Mouse (Mus musculus): ENCODE data around the gene Setdb2. TPM values are rescaled to one million over a fixed set of nuclear protein-coding genes. Genes with fewer than 3 reads are reported as not detected.

Setdb2 gene
- polyA plus RNA-seq, 1 experiment from 2014 or later: 8.7 TPM

Other genes starting within 250 kb of the Setdb2 start
- gene Rcbtb1, start 239.7 kb downstream of the Setdb2 start, polyA plus RNA-seq (2014; fragmentation: Nextera tagmentation; extraction: Ambion mirVana): 40.0 and 45.5 TPM in 2 replicates
- not detected in 2 replicates for gene Gm6904, start 180.7 kb downstream of the Setdb2 start, polyA plus RNA-seq (2014; fragmentation: Nextera tagmentation; extraction: Ambion mirVana)
- 0.22 TPM in 1 of 2 replicates, not detected in the other for gene Phf11a, start 143.4 kb downstream of the Setdb2 start, polyA plus RNA-seq (2014; fragmentation: Nextera tagmentation; extraction: Ambion mirVana)
- gene Phf11b, start 99.5 kb downstream of the Setdb2 start, polyA plus RNA-seq (2014; fragmentation: Nextera tagmentation; extraction: Ambion mirVana): 0.72 and 1.1 TPM in 2 replicates
- 1.3 and 2.1 TPM in 2 replicates for gene Phf11d, start 75.4 kb downstream of the Setdb2 start, polyA plus RNA-seq (2014; fragmentation: Nextera tagmentation; extraction: Ambion mirVana)
- gene Phf11c, start 45.5 kb downstream of the Setdb2 start, polyA plus RNA-seq (2014; fragmentation: Nextera tagmentation; extraction: Ambion mirVana): 0.37 and 0.45 TPM in 2 replicates
- gene Cab39l, start 88 bp upstream of the Setdb2 start, polyA plus RNA-seq (2014; fragmentation: Nextera tagmentation; extraction: Ambion mirVana): 38.1 and 39.9 TPM in 2 replicates
- gene Cdadc1, start 157.1 kb upstream of the Setdb2 start, polyA plus RNA-seq (2014; fragmentation: Nextera tagmentation; extraction: Ambion mirVana): 32.1 and 33.1 TPM in 2 replicates
- 33.9 and 36.5 TPM in 2 replicates for gene Shisa2, start 184.4 kb upstream of the Setdb2 start, polyA plus RNA-seq (2014; fragmentation: Nextera tagmentation; extraction: Ambion mirVana)

All from embryonic facial prominence, embryonic 14.5 days (tissue).